Mouse (Mus musculus) testis, adult 2 months (tissue): Measurements from ENCODE around the gene Tmem178b. TPM values are rescaled to one million over a fixed set of nuclear protein-coding genes. Genes with fewer than 3 reads are reported as not detected.

Experiments used
- H3K27ac ChIP-seq: fragments of 200-500 bp; 2 replicates; pipeline ENCODE4 v1.5.1; 2012; ENCODE audit warnings: low read depth, low read length; ENCODE audit not compliant: control insufficient read depth, insufficient read depth
- H3K27me3 ChIP-seq: fragments of 200-500 bp; 2 replicates; pipeline ENCODE4 v1.6.1; 2012; ENCODE audit warnings: mild to moderate bottlenecking, low read length, moderate library complexity; ENCODE audit not compliant: control insufficient read depth, insufficient read depth
- H3K36me3 ChIP-seq: fragments of 200-500 bp; 2 replicates; pipeline ENCODE4 v1.6.1; 2012; ENCODE audit warnings: mild to moderate bottlenecking, low read length; ENCODE audit not compliant: control insufficient read depth, insufficient read depth
- H3K4me1 ChIP-seq: fragments of 200-500 bp; 2 replicates; pipeline ENCODE4 v1.6.1; 2012; ENCODE audit warnings: low read length; ENCODE audit not compliant: control insufficient read depth, insufficient read depth
- H3K4me3 ChIP-seq: fragments of 200-500 bp; 2 replicates; pipeline ENCODE4 v1.5.1; 2012; ENCODE audit warnings: low read depth, mild to moderate bottlenecking, low read length, moderate library complexity, mixed read lengths; ENCODE audit not compliant: control insufficient read depth
- CTCF ChIP-seq: fragments of 200-500 bp; IDR thresholded peaks from 2 replicates; pipeline ENCODE4 v1.5.1; 2012; ENCODE audit warnings: low read depth, mild to moderate bottlenecking, inconsistent platforms, low read length, moderate library complexity; ENCODE audit not compliant: control insufficient read depth, insufficient read depth, insufficient replicate concordance
- POLR2A ChIP-seq: fragments of 200-500 bp; IDR thresholded peaks from 2 replicates; pipeline ENCODE4 v1.6.1; 2012; ENCODE audit warnings: low read depth, mild to moderate bottlenecking, inconsistent platforms, low read length, moderate library complexity; ENCODE audit not compliant: control insufficient read depth
- polyA plus RNA-seq: library from polyadenylated mRNA; depleted of rRNA; stranded (reverse); fragments of >200 nt; gene quantifications from 2 replicates; pipeline ENCODE4 v1.2.3, GENCODE M21; 2012

The Tmem178b gene
- polyA plus RNA-seq, 1 experiment = 10.8 TPM

DNA sequence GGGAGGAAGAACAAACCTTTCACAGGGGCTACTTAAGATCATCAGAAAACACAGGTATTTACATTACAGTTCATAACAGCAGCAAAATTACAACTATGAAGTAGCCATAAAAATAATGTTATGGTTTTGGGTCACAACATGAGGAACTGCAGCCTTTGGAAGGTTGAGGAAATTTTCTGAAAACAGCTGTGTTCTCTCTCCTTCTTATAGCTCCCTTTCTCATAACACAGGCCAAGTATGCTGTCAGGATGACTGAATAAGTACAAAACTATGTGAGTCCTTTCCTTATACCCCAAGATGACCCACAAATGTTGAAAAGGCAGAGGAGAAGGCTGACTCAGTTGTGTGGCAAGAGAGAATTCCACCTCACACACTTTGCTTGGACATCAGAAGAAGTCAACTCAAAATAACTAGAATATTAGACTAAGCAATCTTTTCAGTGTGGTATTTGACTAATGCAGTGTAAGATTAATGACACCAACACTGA is 347.6 kb downstream of the Tmem178b start:
- no peak for TF ChIP-seq CTCF
- no peak for TF ChIP-seq POLR2A

DNA sequence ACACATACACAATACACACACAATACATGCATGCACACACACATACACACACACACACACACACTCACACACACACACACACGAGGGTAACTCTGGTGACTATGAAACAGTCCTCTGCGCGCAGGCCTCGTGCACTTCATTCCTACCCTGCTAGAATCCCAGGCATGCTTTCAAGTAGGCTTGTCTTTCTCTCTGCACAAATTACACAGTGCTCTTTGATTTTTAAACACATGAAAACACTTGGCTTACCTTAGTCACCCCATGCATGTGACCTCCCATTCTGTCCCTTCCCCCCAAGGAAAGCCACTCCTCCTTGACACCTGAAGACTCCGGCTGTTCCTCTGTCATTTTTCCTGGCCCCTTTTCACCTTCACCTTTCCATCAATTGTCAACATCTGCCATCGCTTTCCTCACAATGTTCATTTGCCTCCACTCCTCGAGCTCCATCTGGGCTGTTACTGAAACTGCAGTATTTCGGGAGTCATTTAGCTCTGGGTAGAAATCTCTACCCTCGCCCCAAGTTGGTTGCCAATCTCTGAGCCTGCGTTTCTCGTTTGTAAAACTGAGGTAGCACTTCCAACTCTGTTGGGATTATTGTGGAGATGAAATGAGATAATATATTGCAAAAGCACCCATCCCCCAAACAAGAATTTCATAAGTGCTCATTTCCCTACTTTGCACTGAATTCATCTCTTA is 352.7 kb downstream of the Tmem178b start:
- TF ChIP-seq CTCF (no peak), POLR2A (no peak)
- H3K27ac ChIP-seq = no peak overlapping the region
- H3K36me3 ChIP-seq = no peaks in the 10 kb centered on the region
- H3K4me3 ChIP-seq = no peak overlapping the region
- peaks cover 6% of the 10 kb centered on the region; the same call in 1 of the 2 replicates for H3K4me1 ChIP-seq
- H3K27me3 ChIP-seq = no peaks in the 10 kb centered on the region

More for the DNA sequence above, 347.6 kb downstream of the Tmem178b start:
- H3K4me1 ChIP-seq = no peaks in the 10 kb centered on the region
- no peak overlapping the region for H3K27ac ChIP-seq
- H3K27me3 ChIP-seq = no peaks in the 10 kb centered on the region
- no peaks in the 10 kb centered on the region for H3K36me3 ChIP-seq
- no peak overlapping the region for H3K4me3 ChIP-seq

DNA sequence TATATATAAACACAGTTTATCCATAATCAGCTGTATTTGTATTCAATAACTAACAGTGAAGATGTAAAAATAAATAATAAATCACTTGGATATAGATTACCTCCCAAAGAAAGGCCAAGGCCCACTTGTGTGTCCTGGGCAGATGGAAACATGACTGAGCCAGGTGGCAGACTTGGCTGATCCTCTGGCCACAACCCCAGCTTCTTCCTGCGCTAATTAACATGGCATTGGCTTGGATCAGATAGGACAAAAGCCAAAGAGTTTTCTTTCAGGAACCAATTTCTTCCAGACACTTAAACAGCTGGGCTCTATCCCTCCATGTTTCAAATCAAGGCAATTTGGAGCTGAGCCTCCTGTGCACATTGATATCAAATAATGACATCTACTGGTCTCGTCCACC is 355.9 kb downstream of the Tmem178b start:
- Histone ChIP-seq H3K27ac (no peak overlapping the region), H3K4me3 (no peak overlapping the region), H3K4me1 (peaks cover 6% of the 10 kb centered on the region; the same call in 1 of the 2 replicates), H3K36me3 (no peaks in the 10 kb centered on the region), H3K27me3 (no peaks in the 10 kb centered on the region)
- TF ChIP-seq CTCF = no peak

DNA sequence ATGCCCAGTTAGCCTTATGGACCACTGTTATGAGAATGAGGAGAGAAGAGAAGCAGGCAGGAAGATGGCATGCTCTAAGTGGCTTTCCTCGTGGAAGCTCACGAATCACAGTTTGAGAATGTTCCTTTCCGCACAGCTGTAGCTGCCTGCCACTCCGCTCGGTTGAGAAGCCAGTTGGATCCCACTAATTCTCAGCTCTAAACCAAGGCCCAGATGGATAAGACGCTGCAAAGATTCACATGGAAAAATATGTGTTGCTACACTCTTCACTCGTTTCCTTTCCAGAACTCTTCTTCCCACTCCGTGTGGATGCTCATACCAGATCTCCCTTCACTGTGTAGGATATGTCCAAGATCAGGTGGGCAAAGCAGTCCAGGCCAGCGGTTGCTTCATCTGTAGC is 356.9 kb downstream of the Tmem178b start:
- Histone ChIP-seq H3K4me3 (no peak overlapping the region), H3K36me3 (no peaks in the 10 kb centered on the region), H3K4me1 (peaks cover 6% of the 10 kb centered on the region; the same call in 1 of the 2 replicates), H3K27me3 (no peaks in the 10 kb centered on the region), H3K27ac (no peak overlapping the region)
- no peak for TF ChIP-seq CTCF
- no peak for TF ChIP-seq POLR2A

DNA sequence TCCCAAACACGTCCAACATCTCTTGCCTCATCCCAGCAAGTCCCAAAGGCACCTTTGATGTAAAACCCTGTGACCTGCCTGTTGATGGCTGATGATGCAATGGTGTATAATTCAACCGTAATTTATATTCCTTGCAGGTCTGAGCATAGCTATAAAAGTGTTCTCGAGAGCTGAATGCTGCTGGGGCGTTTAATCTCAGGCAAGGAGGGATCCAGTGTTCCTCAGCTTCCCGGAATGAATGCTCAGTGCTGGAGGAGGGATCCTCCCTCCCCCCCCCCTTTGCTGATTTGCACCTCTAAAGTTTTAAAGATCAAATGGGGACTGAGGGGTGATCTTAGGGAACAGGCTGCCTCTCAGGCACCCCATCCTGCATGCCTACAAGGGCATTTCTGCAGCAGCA is 361.0 kb downstream of the Tmem178b start:
- no peaks in the 10 kb centered on the region for H3K27me3 ChIP-seq
- no peaks in the 10 kb centered on the region for H3K36me3 ChIP-seq
- no peak overlapping the region for H3K4me3 ChIP-seq
- H3K27ac ChIP-seq = no peak overlapping the region
- TF ChIP-seq POLR2A = no peak
- no peak for TF ChIP-seq CTCF
- peaks cover 4% of the 10 kb centered on the region for H3K4me1 ChIP-seq

DNA sequence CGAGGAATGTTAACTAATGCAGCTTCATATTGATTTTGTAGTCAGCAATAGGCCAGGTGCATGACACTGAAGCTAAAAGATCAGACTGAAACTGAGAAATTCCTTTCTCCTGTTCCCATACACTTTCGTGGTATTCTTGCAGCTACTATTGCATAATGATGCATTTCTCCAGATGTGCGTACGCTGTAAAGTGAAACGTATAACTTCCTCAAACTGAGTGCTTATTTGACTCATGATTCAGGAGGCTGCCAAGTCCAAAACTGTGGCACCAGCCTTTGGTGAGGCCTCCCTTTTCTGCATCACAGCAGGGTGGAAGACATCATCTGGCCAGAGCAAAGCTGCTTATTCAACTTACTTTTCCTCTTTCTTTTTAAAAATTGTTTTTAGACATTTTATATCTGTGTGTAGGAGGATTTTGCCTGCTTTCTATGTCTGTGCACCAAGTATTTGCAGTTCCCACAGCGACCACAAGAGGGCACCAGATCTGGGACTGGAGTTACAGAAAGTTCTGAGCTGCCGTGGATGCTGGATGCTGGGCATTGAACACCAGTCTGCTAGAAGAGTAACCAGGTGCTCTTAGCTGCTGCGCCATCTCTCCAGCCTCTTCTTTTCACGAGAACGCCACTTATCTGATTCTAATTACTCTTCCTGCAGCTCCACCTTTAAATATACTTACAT is 362.9 kb downstream of the Tmem178b start:
- TF ChIP-seq CTCF = peak; percentile 90
- no peak for TF ChIP-seq POLR2A
- H3K27ac ChIP-seq = no peak overlapping the region
- no peaks in the 10 kb centered on the region for H3K27me3 ChIP-seq
- H3K4me3 ChIP-seq = no peak overlapping the region
- H3K4me1 ChIP-seq = peaks cover 4% of the 10 kb centered on the region
- H3K36me3 ChIP-seq = no peaks in the 10 kb centered on the region
